Mouse (Mus musculus): ENCODE measurements around the gene Nlgn1. TPM values are rescaled to one million over a fixed set of nuclear protein-coding genes. Genes with fewer than 3 reads are reported as not detected.

Gene Nlgn1
- total RNA-seq, 2 experiments from 2014 or later = 101 to 106 TPM

- intact Hi-C loops (cut with DNase I) = no loop called here
- peak; percentile 82 for DNase-seq (ENCODE audit: low spot score in 2 of 2)
Measured at GRCm38 (mm10) chr3:25903140-25903809, 429.0 kb downstream of the Nlgn1 start.

GRCm38 (mm10) chr3:25897456-25897855 is 434.8 kb downstream of the Nlgn1 start:
- intact Hi-C loops (cut with DNase I) = no loop called here
- no peak for DNase-seq (ENCODE audit: low spot score in 2 of 2)

- intact Hi-C loops (cut with DNase I) = no loop called here
- DNase-seq (ENCODE audit: low spot score in 2 of 2) = no peak
Measured at GRCm38 (mm10) chr3:25884797-25885196, 447.5 kb downstream of the Nlgn1 start.

GRCm38 (mm10) chr3:25869161-25869560 is 463.1 kb downstream of the Nlgn1 start:
- DNase-seq (ENCODE audit: low spot score in 2 of 2) = no peak
- intact Hi-C loops (cut with DNase I) = no loop called here

- no peak for DNase-seq (ENCODE audit: low spot score in 2 of 2)
- intact Hi-C loops (cut with DNase I) = no loop called here
Measured at GRCm38 (mm10) chr3:25858384-25858783, 473.9 kb downstream of the Nlgn1 start.

- intact Hi-C loops (cut with DNase I) = no loop called here
- no peak for DNase-seq (ENCODE audit: low spot score in 2 of 2)
Measured at GRCm38 (mm10) chr3:25844686-25845462, 487.4 kb downstream of the Nlgn1 start.

GRCm38 (mm10) chr3:25830237-25830636 is 502.0 kb downstream of the Nlgn1 start:
- intact Hi-C loops (cut with DNase I) = no loop called here
- DNase-seq (ENCODE audit: low spot score in 2 of 2) = no peak

GRCm38 (mm10) chr3:25813368-25813767 is 518.9 kb downstream of the Nlgn1 start:
- intact Hi-C loops (cut with DNase I) = no loop called here
- no peak for DNase-seq (ENCODE audit: low spot score in 2 of 2)

GRCm38 (mm10) chr3:25807559-25807958 is 524.7 kb downstream of the Nlgn1 start:
- intact Hi-C loops (cut with DNase I) = no loop called here
- DNase-seq (ENCODE audit: low spot score in 2 of 2) = no peak

GRCm38 (mm10) chr3:25781651-25782050 is 550.6 kb downstream of the Nlgn1 start:
- intact Hi-C loops (cut with DNase I) = no loop called here
- no peak for DNase-seq (ENCODE audit: low spot score in 2 of 2)

- intact Hi-C loops (cut with DNase I) = no loop called here
- DNase-seq (ENCODE audit: low spot score in 2 of 2) = no peak
Measured at GRCm38 (mm10) chr3:25775437-25775836, 556.8 kb downstream of the Nlgn1 start.

GRCm38 (mm10) chr3:25773908-25774307 is 558.4 kb downstream of the Nlgn1 start:
- peak; percentile 36 to 40 for DNase-seq (ENCODE audit: low spot score in 2 of 2)
- intact Hi-C loops (cut with DNase I) = no loop called here

GRCm38 (mm10) chr3:25773467-25773866 is 558.8 kb downstream of the Nlgn1 start:
- intact Hi-C loops (cut with DNase I) = no loop called here

GRCm38 (mm10) chr3:25763689-25764088 is 568.6 kb downstream of the Nlgn1 start:
- DNase-seq (ENCODE audit: low spot score in 2 of 2) = no peak
- intact Hi-C loops (cut with DNase I) = no loop called here

More at GRCm38 (mm10) chr3:25773467-25773866, 558.8 kb downstream of the Nlgn1 start:
- DNase-seq (ENCODE audit: low spot score in 2 of 2) = no peak

GRCm38 (mm10) chr3:25757813-25758212 is 574.4 kb downstream of the Nlgn1 start:
- intact Hi-C loops (cut with DNase I) = no loop called here
- no peak for DNase-seq (ENCODE audit: low spot score in 2 of 2)

- intact Hi-C loops (cut with DNase I) = no loop called here
- no peak for DNase-seq (ENCODE audit: low spot score in 2 of 2)
Measured at GRCm38 (mm10) chr3:25724111-25724510, 608.1 kb downstream of the Nlgn1 start.

GRCm38 (mm10) chr3:25721464-25721863 is 610.8 kb downstream of the Nlgn1 start:
- intact Hi-C loops (cut with DNase I) = no loop called here
- DNase-seq (ENCODE audit: low spot score in 2 of 2) = no peak

- DNase-seq (ENCODE audit: low spot score in 2 of 2) = no peak
- intact Hi-C loops (cut with DNase I) = no loop called here
Measured at GRCm38 (mm10) chr3:25707380-25707779, 624.9 kb downstream of the Nlgn1 start.

- no peak for DNase-seq (ENCODE audit: low spot score in 2 of 2)
- intact Hi-C loops (cut with DNase I) = no loop called here
Measured at GRCm38 (mm10) chr3:25697231-25697630, 635.0 kb downstream of the Nlgn1 start.

- intact Hi-C loops (cut with DNase I) = no loop called here
- DNase-seq (ENCODE audit: low spot score in 2 of 2) = no peak
Measured at GRCm38 (mm10) chr3:25688789-25689464, 643.3 kb downstream of the Nlgn1 start.

- intact Hi-C loops (cut with DNase I) = no loop called here
- DNase-seq (ENCODE audit: low spot score in 2 of 2) = no peak
Measured at GRCm38 (mm10) chr3:25683696-25684095, 648.6 kb downstream of the Nlgn1 start.

Measured in left cerebral cortex, postnatal 36 days (tissue).